Mouse (Mus musculus) limb, embryonic 12.5 days (tissue): ENCODE measurements around the gene Smoc2. TPM values are rescaled to one million over a fixed set of nuclear protein-coding genes. Genes with fewer than 3 reads are reported as not detected.

ENCODE experiments used
- ATAC-seq: fragments of 200-750 bp; cut with Nextera tagmentation; 2 replicates; pipeline ENCODE4 v1.8.0; 2017; ENCODE audit warnings: low read depth, moderate TSS enrichment; ENCODE audit not compliant: insufficient number of reproducible peaks, insufficient read depth, low FRiP score, low TSS enrichment
- H3K27ac ChIP-seq: fragments of 300-500 bp; sonication (generic); 2 replicates; pipeline ENCODE4 v1.5.1; 2016; ENCODE audit warnings: mild to moderate bottlenecking, moderate library complexity
- H3K27me3 ChIP-seq: fragments of 300-500 bp; sonication (generic); 2 replicates; pipeline ENCODE4 v1.6.1; 2016; ENCODE audit warnings: mild to moderate bottlenecking, moderate library complexity
- H3K36me3 ChIP-seq: fragments of 300-500 bp; sonication (generic); 2 replicates; pipeline ENCODE4 v1.6.1; 2016; ENCODE audit warnings: mild to moderate bottlenecking, moderate library complexity
- H3K4me1 ChIP-seq: fragments of 300-500 bp; sonication (generic); replicated peaks from 2 replicates; pipeline ENCODE4 v1.6.1; 2016
- H3K4me2 ChIP-seq: fragments of 300-500 bp; sonication (generic); 2 replicates; pipeline ENCODE4 v1.6.1; 2016; ENCODE audit warnings: mild to moderate bottlenecking, moderate library complexity
- H3K4me3 ChIP-seq: fragments of 300-500 bp; sonication (generic); replicated peaks from 2 replicates; pipeline ENCODE4 v1.5.1; 2016; ENCODE audit warnings: mild to moderate bottlenecking
- H3K9ac ChIP-seq: fragments of 300-500 bp; sonication (generic); replicated peaks from 2 replicates; pipeline ENCODE4 v1.6.1; 2016; ENCODE audit warnings: mild to moderate bottlenecking, moderate library complexity
- H3K9me3 ChIP-seq: fragments of 300-500 bp; sonication (generic); 2 replicates; pipeline ENCODE4 v1.6.1; 2016; ENCODE audit warnings: mild to moderate bottlenecking, moderate library complexity
- WGBS: fragments of 180-500 bp; shearing (Covaris S2); methylation state at CpG from one replicate; pipeline ENCODE4 v1.1.7; 2016; 5-methylcytosine and 5-hydroxymethylcytosine counted together
- polyA plus RNA-seq: library from polyadenylated mRNA; unstranded; fragments of >200 nt; fragmentation: Nextera tagmentation; extraction: Ambion mirVana; gene quantifications from 2 replicates; pipeline ENCODE4 v1.2.1, GENCODE M21; 2016

Smoc2 gene
- polyA plus RNA-seq, 1 experiment from 2014 or later: 75.9 TPM

DNA sequence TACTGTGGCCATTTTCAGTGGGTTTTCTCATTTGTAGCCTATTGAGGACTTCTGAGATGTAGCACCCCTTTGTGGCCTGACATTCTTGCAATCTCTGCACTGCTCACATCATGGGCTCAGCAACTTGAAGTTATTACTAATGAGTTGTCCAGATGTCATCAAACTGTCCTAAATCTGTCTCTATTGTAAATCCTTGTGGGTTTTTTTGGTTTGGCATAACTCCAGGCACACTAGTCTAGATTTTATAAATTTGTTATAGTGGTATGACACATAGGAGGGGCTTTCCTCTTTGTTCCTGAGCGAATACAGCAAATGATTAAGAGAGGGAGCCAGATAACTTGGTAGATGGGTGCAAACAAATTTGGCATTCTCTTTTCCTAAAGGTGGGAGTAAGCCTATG lies 35.0 kb downstream of the Smoc2 start:
- Histone ChIP-seq H3K4me1 (peaks cover 18% of the 10 kb centered on the region), H3K9me3 (no peaks in the 10 kb centered on the region), H3K27me3 (no peaks in the 10 kb centered on the region), H3K36me3 (no peaks in the 10 kb centered on the region), H3K9ac (no peak overlapping the region), H3K4me2 (no peak overlapping the region), H3K27ac (no peak overlapping the region), H3K4me3 (no peak overlapping the region)
- ATAC-seq: no peak
- 97% methylated on average over 1 of the region's 1 CpGs for WGBS

DNA sequence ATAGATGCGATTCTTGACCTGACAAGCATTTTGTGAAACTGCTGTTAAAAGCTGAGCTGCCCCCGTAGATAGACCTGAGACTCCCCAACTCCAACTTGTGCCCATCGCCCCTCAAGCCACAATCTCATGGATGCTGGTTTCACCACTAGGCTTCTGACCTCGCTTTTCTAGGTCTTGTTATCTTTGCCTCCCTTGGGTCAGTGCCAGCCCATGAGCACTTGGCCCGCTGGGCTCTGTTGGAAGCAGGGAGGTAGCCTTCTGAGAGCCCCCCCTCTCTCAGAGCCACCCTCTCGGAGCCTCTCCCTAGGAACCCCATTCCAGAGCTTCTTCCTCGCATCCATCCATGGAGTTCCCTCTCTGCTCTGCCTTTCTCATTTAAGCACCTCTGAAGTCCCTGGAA lies 37.2 kb downstream of the Smoc2 start:
- Histone ChIP-seq H3K27me3 (no peaks in the 10 kb centered on the region), H3K9ac (no peak overlapping the region), H3K27ac (no peak overlapping the region), H3K4me1 (peaks cover 14% of the 10 kb centered on the region), H3K4me3 (no peak overlapping the region), H3K4me2 (no peak overlapping the region), H3K36me3 (no peaks in the 10 kb centered on the region), H3K9me3 (no peaks in the 10 kb centered on the region)
- WGBS: 89% methylated on average over 7 of the region's 7 CpGs
- ATAC-seq: no peak

DNA sequence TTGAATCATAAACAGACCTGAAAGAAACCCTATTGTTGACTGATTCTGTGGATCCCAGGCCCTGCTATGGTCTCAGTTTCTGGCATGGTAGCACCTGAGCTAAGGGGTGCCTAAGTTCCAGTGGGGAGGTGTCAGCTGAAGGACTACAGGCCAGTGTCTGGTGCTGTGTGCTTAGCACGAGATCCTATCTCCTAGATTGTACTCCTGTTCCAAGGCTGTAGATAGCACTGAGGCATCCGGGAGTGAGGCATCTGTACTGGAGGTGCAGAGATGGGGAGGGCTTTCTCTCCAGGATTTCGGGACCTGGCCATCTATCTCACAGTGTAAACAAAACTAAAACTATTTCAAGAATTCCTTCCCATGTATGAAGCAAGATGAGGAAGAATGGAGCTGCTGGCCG lies 38.1 kb downstream of the Smoc2 start:
- H3K4me1 ChIP-seq: peaks cover 9% of the 10 kb centered on the region
- H3K27me3 ChIP-seq: no peaks in the 10 kb centered on the region
- WGBS: 63% methylated on average over 4 of the region's 4 CpGs
- H3K9ac ChIP-seq: no peak overlapping the region
- no peak for ATAC-seq
- no peak overlapping the region for H3K4me2 ChIP-seq
- no peak overlapping the region for H3K27ac ChIP-seq
- H3K9me3 ChIP-seq: no peaks in the 10 kb centered on the region
- H3K36me3 ChIP-seq: no peaks in the 10 kb centered on the region
- no peak overlapping the region for H3K4me3 ChIP-seq

DNA sequence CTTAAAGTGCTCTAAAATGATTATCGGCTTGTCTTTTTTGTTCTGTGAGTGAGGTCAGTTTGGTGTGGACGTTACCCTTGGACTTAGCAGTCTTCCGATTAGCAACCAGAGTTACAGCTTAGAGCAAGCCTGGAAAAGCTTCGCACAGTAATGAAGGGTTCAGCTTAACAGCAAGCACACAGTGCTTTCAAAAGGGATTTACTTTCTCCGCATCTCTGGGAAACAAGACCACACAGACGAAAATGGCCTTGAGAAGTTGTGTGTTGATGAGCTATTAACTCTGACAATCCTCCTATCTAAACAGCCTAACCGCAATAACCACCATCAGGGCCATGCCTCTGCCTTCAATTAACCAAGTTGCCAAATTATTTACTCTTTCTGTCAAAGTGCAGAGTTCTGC lies 46.9 kb downstream of the Smoc2 start:
- Histone ChIP-seq H3K4me3 (no peak overlapping the region), H3K4me2 (no peak overlapping the region), H3K27me3 (peaks cover 8% of the 10 kb centered on the region; the same call in 1 of the 2 replicates), H3K4me1 (no peaks in the 10 kb centered on the region), H3K27ac (no peak overlapping the region), H3K36me3 (no peaks in the 10 kb centered on the region), H3K9me3 (no peaks in the 10 kb centered on the region), H3K9ac (no peak overlapping the region)
- 55% methylated on average over 7 of the region's 7 CpGs for WGBS
- ATAC-seq: no peak

DNA sequence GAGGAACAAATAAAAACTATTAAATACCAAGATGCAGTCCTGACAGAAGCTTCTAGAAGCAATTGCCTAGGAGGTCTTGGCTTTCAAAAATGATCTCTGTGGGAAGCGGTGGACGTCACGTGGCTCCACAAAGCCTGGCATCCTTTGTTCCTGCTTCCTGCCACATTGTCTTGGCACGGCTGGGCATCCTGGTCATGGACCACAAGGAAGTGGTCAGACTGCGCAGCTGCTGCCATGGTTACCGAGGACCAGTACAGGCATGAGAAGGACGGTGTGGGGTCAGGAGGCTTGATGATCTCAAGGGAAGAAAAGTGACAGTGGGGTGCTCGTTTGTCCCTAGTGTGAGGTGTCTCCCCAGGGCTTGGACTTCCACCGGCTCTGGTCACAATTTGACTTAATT lies 48.7 kb downstream of the Smoc2 start:
- Histone ChIP-seq H3K27me3 (peaks cover 8% of the 10 kb centered on the region; the same call in 1 of the 2 replicates), H3K4me1 (no peaks in the 10 kb centered on the region), H3K36me3 (no peaks in the 10 kb centered on the region), H3K9ac (no peak overlapping the region), H3K27ac (no peak overlapping the region), H3K4me2 (no peak overlapping the region), H3K4me3 (no peak overlapping the region), H3K9me3 (no peaks in the 10 kb centered on the region)
- ATAC-seq: no peak
- WGBS: 74% methylated on average over 9 of the region's 9 CpGs

DNA sequence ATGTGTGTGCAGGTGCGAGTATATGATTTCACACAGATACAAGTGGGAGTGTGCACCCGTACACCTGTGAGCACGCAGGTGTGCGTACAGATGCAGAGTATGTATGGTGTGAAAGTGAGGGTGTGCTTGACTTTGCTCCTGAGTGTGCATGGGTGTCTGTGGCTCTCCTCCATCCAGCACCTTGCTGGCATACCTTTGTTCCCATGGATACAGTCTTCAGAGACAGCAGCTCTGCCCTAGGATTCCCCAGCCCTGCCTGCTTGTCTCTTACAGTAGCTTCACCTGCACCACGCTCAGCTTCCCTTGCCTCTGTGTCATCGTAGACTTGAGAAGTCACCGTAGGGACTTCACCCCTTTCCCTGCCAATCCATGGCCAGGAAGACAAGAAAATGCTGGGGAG lies 51.2 kb downstream of the Smoc2 start:
- Histone ChIP-seq H3K4me2 (no peak overlapping the region), H3K9me3 (no peaks in the 10 kb centered on the region), H3K9ac (no peak overlapping the region), H3K36me3 (no peaks in the 10 kb centered on the region), H3K27me3 (peaks cover 8% of the 10 kb centered on the region; the same call in 1 of the 2 replicates), H3K4me1 (no peaks in the 10 kb centered on the region), H3K4me3 (no peak overlapping the region), H3K27ac (no peak overlapping the region)
- WGBS: 88% methylated on average over 7 of the region's 7 CpGs
- no peak for ATAC-seq

DNA sequence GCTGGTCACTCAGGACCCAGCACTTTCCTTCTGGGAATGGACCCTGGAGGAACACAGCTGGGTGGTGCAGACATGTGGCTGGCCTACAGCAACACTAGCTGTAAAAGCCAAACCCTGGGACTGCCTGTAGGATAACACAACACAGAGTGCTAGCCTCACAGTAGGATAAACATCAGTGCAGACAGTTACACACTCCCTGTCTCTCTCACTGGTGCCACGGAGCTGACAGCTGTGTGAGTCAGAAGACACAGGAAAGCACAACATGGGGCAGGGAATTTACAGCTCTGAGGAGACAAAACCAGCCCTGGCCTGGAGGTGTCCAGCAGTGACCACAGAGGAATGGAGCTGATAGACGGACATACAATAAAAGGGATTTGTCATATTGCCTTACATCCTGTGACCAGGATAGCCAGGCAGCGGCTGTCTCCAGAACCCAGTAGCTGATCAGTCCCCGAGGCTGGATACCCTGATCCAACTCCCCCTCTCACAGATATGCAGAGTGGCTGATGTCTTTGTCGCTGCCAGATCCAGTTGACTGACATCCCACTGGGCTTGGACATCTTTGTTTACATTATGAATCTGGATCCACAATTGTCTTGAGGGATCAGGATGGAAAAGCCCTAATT lies 60.7 kb downstream of the Smoc2 start:
- ATAC-seq: no peak
- no peak overlapping the region for H3K4me3 ChIP-seq
- WGBS: 31% methylated on average over 5 of the region's 5 CpGs
- H3K9me3 ChIP-seq: no peaks in the 10 kb centered on the region
- H3K4me1 ChIP-seq: 0 out of 2 replicates have a peak, but pooled peaks cover 9% of the 10 kb centered on the region
- H3K9ac ChIP-seq: no peak overlapping the region
- no peak overlapping the region for H3K27ac ChIP-seq
- peaks cover 12% of the 10 kb centered on the region for H3K27me3 ChIP-seq
- no peak overlapping the region for H3K4me2 ChIP-seq
- 0 out of 2 replicates have a peak, but pooled peaks cover 7% of the 10 kb centered on the region for H3K36me3 ChIP-seq

DNA sequence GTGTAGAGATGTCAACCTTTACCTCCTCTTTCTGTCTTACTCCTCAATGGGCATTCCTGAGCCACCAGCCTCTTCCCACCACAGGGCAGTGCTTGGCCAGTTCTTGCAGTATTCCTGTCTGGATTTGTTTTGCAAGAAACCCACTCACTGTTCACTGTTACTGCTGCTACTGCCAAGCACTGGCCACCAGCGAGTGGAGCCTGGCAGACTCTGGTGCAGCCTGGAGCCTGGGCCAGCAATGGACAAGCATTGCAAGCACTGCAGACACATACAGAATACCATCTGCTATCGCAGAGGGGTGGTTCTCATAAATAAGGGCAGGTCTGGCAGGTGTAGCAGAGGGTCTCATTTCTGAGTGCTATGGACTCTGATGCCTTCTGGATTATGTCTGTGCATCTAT lies 61.4 kb downstream of the Smoc2 start:
- peaks cover 12% of the 10 kb centered on the region for H3K27me3 ChIP-seq
- H3K4me3 ChIP-seq: no peak overlapping the region
- H3K27ac ChIP-seq: no peak overlapping the region
- WGBS: 78% methylated on average over 2 of the region's 2 CpGs
- H3K36me3 ChIP-seq: 0 out of 2 replicates have a peak, but pooled peaks cover 7% of the 10 kb centered on the region
- H3K9ac ChIP-seq: no peak overlapping the region
- ATAC-seq: no peak
- 0 out of 2 replicates have a peak, but pooled peaks cover 9% of the 10 kb centered on the region for H3K4me1 ChIP-seq
- H3K4me2 ChIP-seq: no peak overlapping the region
- H3K9me3 ChIP-seq: no peaks in the 10 kb centered on the region

DNA sequence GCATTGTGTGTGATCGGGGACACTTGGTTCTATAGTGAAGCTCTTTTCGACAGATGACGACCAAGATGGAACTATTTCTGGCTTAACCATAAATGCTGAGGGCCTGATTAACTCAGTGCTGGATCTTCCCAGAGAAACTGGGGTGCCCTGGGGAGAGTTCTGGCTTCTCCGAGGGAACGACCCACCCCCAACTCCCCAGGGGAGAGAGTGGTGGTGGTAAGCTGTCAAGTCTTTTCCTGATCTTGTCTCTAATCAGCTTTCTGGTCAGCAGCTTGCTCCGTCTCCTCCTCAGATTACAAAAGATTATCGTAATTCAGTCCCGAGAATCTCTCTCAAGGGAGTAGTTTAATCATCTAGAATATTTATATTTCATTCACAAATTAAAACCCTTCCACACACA lies 63.2 kb downstream of the Smoc2 start:
- no peak overlapping the region for H3K4me3 ChIP-seq
- 47% methylated on average over 8 of the region's 8 CpGs for WGBS
- H3K9me3 ChIP-seq: no peaks in the 10 kb centered on the region
- H3K27ac ChIP-seq: no peak overlapping the region
- H3K36me3 ChIP-seq: no peaks in the 10 kb centered on the region
- no peak for ATAC-seq
- no peak overlapping the region for H3K9ac ChIP-seq
- H3K4me2 ChIP-seq: no peak overlapping the region
- peaks cover 12% of the 10 kb centered on the region for H3K27me3 ChIP-seq
- H3K4me1 ChIP-seq: 0 out of 2 replicates have a peak, but pooled peaks cover 8% of the 10 kb centered on the region

DNA sequence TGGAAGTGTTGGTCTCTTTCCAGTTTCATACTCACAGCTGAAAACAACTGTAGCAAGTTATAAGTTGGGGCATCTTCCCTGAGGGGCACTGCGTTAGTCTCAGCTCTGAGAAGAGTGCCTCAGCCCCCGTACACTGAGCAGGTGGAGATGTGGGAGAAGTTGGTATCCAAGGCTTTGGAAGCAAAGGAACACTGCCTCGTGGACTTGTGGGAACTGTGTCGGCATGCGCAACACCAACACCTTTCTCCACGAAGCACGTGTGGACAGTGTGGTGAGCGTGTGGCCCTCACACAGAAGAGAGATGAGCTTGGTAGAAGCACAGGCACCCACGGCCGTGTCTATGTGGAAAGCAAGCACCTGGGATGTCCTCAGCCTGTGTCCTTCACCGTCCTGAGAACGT lies 64.1 kb downstream of the Smoc2 start:
- Histone ChIP-seq H3K9ac (no peak overlapping the region), H3K4me2 (no peak overlapping the region), H3K4me3 (no peak overlapping the region), H3K36me3 (no peaks in the 10 kb centered on the region), H3K4me1 (0 out of 2 replicates have a peak, but pooled peaks cover 5% of the 10 kb centered on the region), H3K9me3 (no peaks in the 10 kb centered on the region), H3K27ac (no peak overlapping the region), H3K27me3 (peaks cover 12% of the 10 kb centered on the region)
- no peak for ATAC-seq
- 91% methylated on average over 12 of the region's 12 CpGs for WGBS

DNA sequence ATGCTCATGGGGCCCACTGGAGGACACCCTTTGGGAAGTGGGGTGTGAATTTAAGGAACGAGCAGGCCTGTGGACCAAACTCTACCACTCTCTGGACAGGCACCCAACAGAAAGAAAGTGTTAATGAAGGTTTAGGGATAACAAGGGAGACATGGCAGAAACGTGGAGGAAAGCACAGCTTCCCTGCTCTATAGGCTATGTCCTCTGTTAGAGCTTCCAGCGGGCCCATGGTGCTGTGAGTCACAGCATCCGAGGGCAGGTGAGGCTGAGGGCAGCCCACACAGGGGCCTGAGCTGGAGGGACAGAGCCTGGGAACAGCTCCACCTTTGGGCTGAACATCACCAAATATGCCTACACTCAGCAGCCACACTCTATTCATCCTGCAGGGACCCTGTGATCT lies 66.2 kb downstream of the Smoc2 start:
- no peaks in the 10 kb centered on the region for H3K36me3 ChIP-seq
- no peak for ATAC-seq
- H3K27me3 ChIP-seq: peaks cover 7% of the 10 kb centered on the region
- H3K4me1 ChIP-seq: peaks cover 15% of the 10 kb centered on the region
- no peak overlapping the region for H3K4me2 ChIP-seq
- no peak overlapping the region for H3K9ac ChIP-seq
- H3K4me3 ChIP-seq: no peak overlapping the region
- WGBS: 81% methylated on average over 4 of the region's 4 CpGs
- no peaks in the 10 kb centered on the region for H3K9me3 ChIP-seq
- no peak overlapping the region for H3K27ac ChIP-seq

DNA sequence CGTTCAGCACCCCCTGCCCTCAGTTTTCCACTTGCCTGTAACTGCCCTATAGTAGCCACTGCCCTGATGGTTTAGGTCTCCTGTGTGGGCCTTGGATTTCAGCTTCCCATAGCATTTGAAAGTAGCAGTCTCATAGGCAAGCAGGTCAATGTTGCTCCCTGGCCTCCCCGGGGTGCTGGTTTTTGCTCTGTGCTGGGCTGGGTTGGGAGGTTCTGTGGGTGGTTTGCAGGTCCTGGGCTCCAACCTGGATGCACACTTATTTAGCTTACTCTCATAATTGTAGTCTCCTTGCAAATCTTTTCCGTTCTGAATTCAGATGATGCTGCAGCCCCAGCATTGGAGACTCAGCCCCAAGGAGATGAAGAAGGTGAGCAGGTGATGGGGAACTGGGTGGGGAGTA lies 67.6 kb downstream of the Smoc2 start:
- Histone ChIP-seq H3K9ac (no peak overlapping the region), H3K4me3 (no peak overlapping the region), H3K4me2 (no peak overlapping the region), H3K27me3 (no peaks in the 10 kb centered on the region), H3K36me3 (no peaks in the 10 kb centered on the region), H3K4me1 (peaks cover 16% of the 10 kb centered on the region), H3K27ac (no peak overlapping the region), H3K9me3 (no peaks in the 10 kb centered on the region)
- ATAC-seq: no peak
- 79% methylated on average over 3 of the region's 3 CpGs for WGBS
